Mouse (Mus musculus): ENCODE results near the gene Mrps25. TPM values are rescaled to one million over a fixed set of nuclear protein-coding genes. Genes with fewer than 3 reads are reported as not detected.

Gene Mrps25
- polyA plus RNA-seq (2015; fragmentation: Nextera tagmentation; extraction: Ambion mirVana), result 83.9 and 87.9 TPM in 2 replicates

- H3K4me3 ChIP-seq, result peak within 1 kb of the TSS; percentile 87
- H3K4me1 ChIP-seq, result peaks cover 10% of the 10 kb centered on the region
- ATAC-seq (ENCODE audit: borderline replicate concordance, extremely low read depth, low FRiP score, low TSS enrichment), result peak; percentile 93
- peak within 1 kb of the TSS; percentile 58; the same call in 1 of the 2 replicates for H3K27ac ChIP-seq
- no peaks in the 10 kb centered on the region for H3K27me3 ChIP-seq
- H3K9ac ChIP-seq, result peak within 1 kb of the TSS; percentile 75
- peaks cover 18% of the 10 kb centered on the region for H3K36me3 ChIP-seq
- H3K9me3 ChIP-seq, result no peaks in the 10 kb centered on the region
- H3K4me2 ChIP-seq, result peak within 1 kb of the TSS; percentile 64
- WGBS, result under 1% methylated on average over 42 of the region's 42 CpGs
These were observed at the start of gene Mrps25 for GRCm38 (mm10) chr6:92183621-92184131. Gene Mrps25, minus strand, starts transcription at chr6:92184033.

DNA sequence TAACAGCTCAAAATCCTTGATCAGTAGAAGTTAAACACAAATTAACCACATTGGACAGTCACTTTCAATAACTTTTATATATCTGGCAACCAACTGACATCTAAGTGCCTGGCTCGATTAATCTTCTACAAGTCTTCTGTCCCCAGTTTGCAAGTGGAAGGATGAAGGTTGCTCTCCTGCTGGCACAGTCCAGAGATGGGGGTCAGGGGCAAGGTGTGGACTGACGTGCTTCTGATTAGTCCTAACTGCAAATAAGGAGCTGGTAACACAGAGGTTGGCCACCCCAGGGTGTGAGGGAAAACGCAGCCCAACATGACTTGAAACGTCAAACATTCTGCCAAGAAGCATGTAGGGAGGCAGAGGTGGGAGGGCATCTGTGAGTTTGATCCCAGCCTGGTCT, 47.9 kb upstream of the Mrps25 start:
- H3K4me2 ChIP-seq, result no peak overlapping the region
- H3K9me3 ChIP-seq, result no peaks in the 10 kb centered on the region
- H3K27ac ChIP-seq, result no peak overlapping the region
- no peak for ATAC-seq (ENCODE audit: borderline replicate concordance, extremely low read depth, low FRiP score, low TSS enrichment)
- no peaks in the 10 kb centered on the region for H3K27me3 ChIP-seq
- H3K4me1 ChIP-seq, result no peaks in the 10 kb centered on the region
- H3K36me3 ChIP-seq, result no peaks in the 10 kb centered on the region
- H3K4me3 ChIP-seq, result no peak overlapping the region
- H3K9ac ChIP-seq, result no peak overlapping the region
- 35% methylated on average over 4 of the region's 4 CpGs for WGBS

DNA sequence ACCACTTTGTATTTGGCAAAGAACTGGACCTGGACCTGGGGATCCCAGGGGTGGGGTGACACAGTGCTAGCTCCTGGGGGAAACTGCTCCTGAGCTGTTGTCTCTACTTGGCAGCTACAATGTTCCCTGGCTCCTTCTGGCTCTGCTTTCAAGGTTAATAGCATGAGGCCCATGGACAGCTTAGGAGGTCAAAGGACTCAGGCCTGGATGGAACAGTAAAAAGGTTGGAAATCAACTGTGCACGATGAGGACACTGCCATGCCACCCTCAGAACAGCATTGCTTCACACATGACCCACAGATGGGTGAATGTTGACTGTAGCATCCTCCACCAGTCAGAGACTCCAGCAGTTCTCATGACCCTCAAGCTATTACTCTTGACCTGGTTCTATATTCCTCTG, 47.5 kb upstream of the Mrps25 start:
- WGBS, result 47% methylated on average over 1 of the region's 1 CpGs
- H3K27me3 ChIP-seq, result no peaks in the 10 kb centered on the region
- H3K27ac ChIP-seq, result no peak overlapping the region
- H3K9ac ChIP-seq, result no peak overlapping the region
- H3K4me1 ChIP-seq, result no peaks in the 10 kb centered on the region
- H3K36me3 ChIP-seq, result no peaks in the 10 kb centered on the region
- H3K4me2 ChIP-seq, result no peak overlapping the region
- ATAC-seq (ENCODE audit: borderline replicate concordance, extremely low read depth, low FRiP score, low TSS enrichment), result no peak
- no peak overlapping the region for H3K4me3 ChIP-seq
- no peaks in the 10 kb centered on the region for H3K9me3 ChIP-seq

DNA sequence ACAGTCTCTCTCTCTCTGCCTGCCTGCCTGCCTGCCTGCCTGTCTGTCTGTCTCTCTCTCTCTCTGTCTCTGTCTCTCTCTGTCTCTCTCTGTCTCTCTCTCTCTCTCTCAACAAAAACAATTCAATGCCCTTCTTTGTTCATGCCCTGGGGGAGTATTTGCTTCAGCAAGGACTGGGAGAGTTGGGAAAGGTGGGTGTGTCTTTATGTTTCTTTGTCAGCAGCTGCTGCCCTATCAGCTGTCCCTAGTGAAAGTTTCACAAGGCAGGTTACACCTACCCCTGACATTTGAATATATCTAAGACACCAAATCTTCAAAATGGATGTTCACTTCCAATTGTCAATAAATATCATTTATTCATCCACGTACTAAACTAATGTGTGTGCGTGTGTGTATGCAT, 45.8 kb upstream of the Mrps25 start:
- H3K4me2 ChIP-seq, result no peak overlapping the region
- H3K36me3 ChIP-seq, result no peaks in the 10 kb centered on the region
- H3K27me3 ChIP-seq, result no peaks in the 10 kb centered on the region
- ATAC-seq (ENCODE audit: borderline replicate concordance, extremely low read depth, low FRiP score, low TSS enrichment), result no peak
- no peaks in the 10 kb centered on the region for H3K9me3 ChIP-seq
- no peak overlapping the region for H3K27ac ChIP-seq
- H3K9ac ChIP-seq, result no peak overlapping the region
- no peaks in the 10 kb centered on the region for H3K4me1 ChIP-seq
- 78% methylated on average over 2 of the region's 2 CpGs for WGBS
- H3K4me3 ChIP-seq, result no peak overlapping the region

DNA sequence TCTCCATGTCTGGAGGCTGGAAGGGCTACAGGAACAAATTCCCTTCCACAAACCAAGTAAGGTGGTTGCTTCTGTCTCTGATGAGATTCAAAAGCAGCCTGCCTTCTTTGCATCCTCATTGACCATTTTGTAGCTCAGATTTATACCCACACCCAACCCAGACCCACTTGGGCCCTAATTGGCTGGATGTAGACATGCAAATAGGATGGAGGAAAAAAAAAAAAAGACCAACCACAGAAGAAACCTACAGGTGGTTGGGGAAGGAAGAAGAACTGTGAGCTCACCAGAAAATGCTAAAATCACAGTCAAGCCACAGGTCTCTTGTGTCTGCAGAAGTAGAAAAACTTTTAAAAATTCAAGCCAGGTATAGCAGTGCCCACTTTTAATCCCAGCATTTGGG, 45.3 kb upstream of the Mrps25 start:
- H3K27ac ChIP-seq, result no peak overlapping the region
- no peaks in the 10 kb centered on the region for H3K9me3 ChIP-seq
- H3K27me3 ChIP-seq, result no peaks in the 10 kb centered on the region
- no peak overlapping the region for H3K4me3 ChIP-seq
- no peak overlapping the region for H3K4me2 ChIP-seq
- no peak overlapping the region for H3K9ac ChIP-seq
- no peaks in the 10 kb centered on the region for H3K4me1 ChIP-seq
- ATAC-seq (ENCODE audit: borderline replicate concordance, extremely low read depth, low FRiP score, low TSS enrichment), result no peak
- no peaks in the 10 kb centered on the region for H3K36me3 ChIP-seq

DNA sequence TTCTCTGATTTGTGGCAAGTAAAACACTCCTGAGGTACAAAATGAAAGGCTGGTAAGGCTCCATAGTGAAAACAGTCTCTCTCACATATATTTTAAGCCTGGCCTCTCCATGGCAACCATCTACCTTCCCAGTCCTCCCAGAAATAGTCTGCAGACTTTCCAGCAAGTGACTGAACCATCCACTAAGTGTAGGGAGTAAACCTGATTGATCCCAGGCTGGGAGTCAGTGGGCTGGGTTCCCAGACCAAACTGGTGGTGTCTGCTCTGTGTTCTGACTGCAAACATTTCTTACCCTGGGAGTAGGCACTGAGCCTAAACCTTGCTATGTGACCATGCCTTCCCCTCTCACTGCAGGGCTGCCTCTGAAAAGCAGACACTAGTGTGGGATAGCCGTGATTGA, 41.1 kb upstream of the Mrps25 start:
- WGBS, result 68% methylated on average over 1 of the region's 1 CpGs
- H3K4me2 ChIP-seq, result no peak overlapping the region
- H3K4me3 ChIP-seq, result no peak overlapping the region
- H3K9ac ChIP-seq, result no peak overlapping the region
- H3K27me3 ChIP-seq, result no peaks in the 10 kb centered on the region
- H3K9me3 ChIP-seq, result no peaks in the 10 kb centered on the region
- no peak overlapping the region for H3K27ac ChIP-seq
- ATAC-seq (ENCODE audit: borderline replicate concordance, extremely low read depth, low FRiP score, low TSS enrichment), result no peak
- H3K4me1 ChIP-seq, result no peaks in the 10 kb centered on the region
- H3K36me3 ChIP-seq, result no peaks in the 10 kb centered on the region

DNA sequence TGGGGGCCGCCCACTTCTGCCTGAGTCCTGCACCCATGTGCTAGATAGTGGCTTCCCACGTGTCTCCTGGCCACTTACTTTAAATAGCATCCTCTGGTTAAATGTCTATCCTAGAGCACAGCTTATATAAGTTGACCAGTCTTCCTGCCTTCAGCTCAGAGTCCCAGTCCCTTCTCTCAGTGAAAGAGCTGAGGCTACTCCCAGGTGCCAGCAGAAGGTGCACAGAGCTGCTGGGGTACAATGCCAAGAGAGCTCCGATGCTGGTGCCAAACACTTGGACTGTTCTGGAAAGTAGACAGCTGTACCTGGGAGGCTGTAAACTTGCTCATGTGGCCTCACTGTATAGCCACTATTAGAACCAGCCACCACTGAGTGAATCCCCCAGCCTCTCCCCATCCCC, 38.2 kb upstream of the Mrps25 start:
- no peak overlapping the region for H3K9ac ChIP-seq
- 73% methylated on average over 3 of the region's 3 CpGs for WGBS
- H3K4me1 ChIP-seq, result no peaks in the 10 kb centered on the region
- H3K27ac ChIP-seq, result no peak overlapping the region
- no peak for ATAC-seq (ENCODE audit: borderline replicate concordance, extremely low read depth, low FRiP score, low TSS enrichment)
- no peak overlapping the region for H3K4me2 ChIP-seq
- no peaks in the 10 kb centered on the region for H3K36me3 ChIP-seq
- H3K27me3 ChIP-seq, result no peaks in the 10 kb centered on the region
- no peaks in the 10 kb centered on the region for H3K9me3 ChIP-seq
- no peak overlapping the region for H3K4me3 ChIP-seq

DNA sequence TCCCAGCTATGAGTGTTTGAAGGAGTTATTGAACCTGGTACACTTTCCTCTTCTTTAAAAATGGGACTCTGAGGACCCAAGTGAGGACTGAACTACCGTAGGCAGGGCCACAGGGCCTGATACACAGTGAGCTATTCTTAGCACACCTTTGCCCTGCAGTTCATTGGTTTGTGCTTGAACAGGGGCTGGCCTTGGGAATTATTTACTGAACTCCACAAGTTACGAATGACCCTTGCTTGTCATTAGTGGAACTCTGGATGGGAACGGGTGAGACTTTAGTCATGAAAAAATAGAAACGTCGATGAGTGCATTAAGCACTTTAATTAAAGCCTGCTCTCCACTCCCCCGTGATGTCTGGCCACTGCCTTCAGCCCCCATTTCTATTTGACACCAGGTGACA, 37.8 kb upstream of the Mrps25 start:
- Histone ChIP-seq H3K9ac (no peak overlapping the region), H3K9me3 (no peaks in the 10 kb centered on the region), H3K4me2 (no peak overlapping the region), H3K4me3 (no peak overlapping the region), H3K27me3 (no peaks in the 10 kb centered on the region), H3K4me1 (no peaks in the 10 kb centered on the region), H3K27ac (no peak overlapping the region), H3K36me3 (no peaks in the 10 kb centered on the region)
- WGBS, result 71% methylated on average over 6 of the region's 6 CpGs
- no peak for ATAC-seq (ENCODE audit: borderline replicate concordance, extremely low read depth, low FRiP score, low TSS enrichment)

- WGBS, result 39% methylated on average over 3 of the region's 3 CpGs
- Histone ChIP-seq H3K9ac (no peak overlapping the region), H3K4me2 (no peak overlapping the region), H3K4me3 (no peak overlapping the region), H3K4me1 (0 out of 2 replicates have a peak, but pooled peaks cover 3% of the 10 kb centered on the region), H3K27me3 (no peaks in the 10 kb centered on the region), H3K9me3 (no peaks in the 10 kb centered on the region), H3K36me3 (no peaks in the 10 kb centered on the region), H3K27ac (no peak overlapping the region)
- no peak for ATAC-seq (ENCODE audit: borderline replicate concordance, extremely low read depth, low FRiP score, low TSS enrichment)
These were observed 35.6 kb upstream of the Mrps25 start for GRCm38 (mm10) chr6:92219445-92219844.

GRCm38 (mm10) chr6:92214773-92215449, 31.1 kb upstream of the Mrps25 start, which contains the start of gene Rbsn:
Gene Rbsn, minus strand, starts transcription at chr6:92214925.
- peak within 1 kb of the TSS; percentile 84 for H3K9ac ChIP-seq
- H3K9me3 ChIP-seq, result no peaks in the 10 kb centered on the region
- no peaks in the 10 kb centered on the region for H3K27me3 ChIP-seq
- H3K4me3 ChIP-seq, result peak within 1 kb of the TSS; percentile 85
- peak; percentile 97 for ATAC-seq (ENCODE audit: borderline replicate concordance, extremely low read depth, low FRiP score, low TSS enrichment)
- WGBS, result 9% methylated on average over 35 of the region's 35 CpGs
- peaks cover 12% of the 10 kb centered on the region for H3K4me1 ChIP-seq
- H3K4me2 ChIP-seq, result peak within 1 kb of the TSS; percentile 84
- H3K27ac ChIP-seq, result peak within 1 kb of the TSS; percentile 18; the same call in 1 of the 2 replicates
- peaks cover 10% of the 10 kb centered on the region for H3K36me3 ChIP-seq

DNA sequence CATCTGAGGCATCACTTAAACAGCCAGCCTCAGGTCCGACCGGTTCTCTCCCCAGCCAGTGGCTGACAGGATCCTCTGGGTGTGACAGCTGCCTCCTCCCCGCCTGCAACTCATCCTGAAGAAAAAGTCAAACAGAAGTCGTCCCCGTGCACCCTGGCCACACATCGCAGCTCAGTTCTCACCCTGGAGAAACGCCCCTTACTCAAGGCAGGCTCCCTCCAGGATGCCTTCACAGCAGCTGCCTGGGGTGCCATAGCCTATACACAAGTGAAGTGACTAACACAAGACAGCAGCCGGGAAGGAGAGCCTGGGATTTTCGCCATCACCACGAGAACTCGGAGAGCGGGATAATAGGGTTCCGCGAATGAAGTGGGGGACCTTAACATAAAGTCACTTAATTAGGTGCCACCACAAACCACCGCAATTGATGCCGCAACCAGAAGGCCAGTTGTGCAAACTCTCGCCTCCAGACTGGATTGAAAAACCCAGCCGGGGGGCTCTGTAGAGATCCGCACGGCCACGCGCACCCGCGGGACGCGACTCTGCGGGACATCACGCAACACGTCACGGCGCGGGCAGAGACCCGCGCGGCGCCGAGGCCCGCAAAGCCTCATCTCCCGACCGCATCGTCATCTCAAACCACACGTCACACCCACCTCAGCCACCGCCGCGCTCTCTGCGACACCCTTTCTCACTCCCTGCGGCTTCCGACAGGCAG, 30.4 kb upstream of the Mrps25 start:
- H3K9me3 ChIP-seq, result no peaks in the 10 kb centered on the region
- peaks cover 17% of the 10 kb centered on the region for H3K36me3 ChIP-seq
- H3K9ac ChIP-seq, result peak overlapping the region; percentile 84
- peak; percentile 15; the same call in 1 of the 2 replicates for ATAC-seq (ENCODE audit: borderline replicate concordance, extremely low read depth, low FRiP score, low TSS enrichment)
- peaks cover 12% of the 10 kb centered on the region for H3K4me1 ChIP-seq
- H3K27me3 ChIP-seq, result no peaks in the 10 kb centered on the region
- peak overlapping the region; percentile 18; the same call in 1 of the 2 replicates for H3K27ac ChIP-seq
- under 1% methylated on average over 48 of the region's 48 CpGs for WGBS
- peak overlapping the region; percentile 85 for H3K4me3 ChIP-seq
- H3K4me2 ChIP-seq, result peak overlapping the region; percentile 84

DNA sequence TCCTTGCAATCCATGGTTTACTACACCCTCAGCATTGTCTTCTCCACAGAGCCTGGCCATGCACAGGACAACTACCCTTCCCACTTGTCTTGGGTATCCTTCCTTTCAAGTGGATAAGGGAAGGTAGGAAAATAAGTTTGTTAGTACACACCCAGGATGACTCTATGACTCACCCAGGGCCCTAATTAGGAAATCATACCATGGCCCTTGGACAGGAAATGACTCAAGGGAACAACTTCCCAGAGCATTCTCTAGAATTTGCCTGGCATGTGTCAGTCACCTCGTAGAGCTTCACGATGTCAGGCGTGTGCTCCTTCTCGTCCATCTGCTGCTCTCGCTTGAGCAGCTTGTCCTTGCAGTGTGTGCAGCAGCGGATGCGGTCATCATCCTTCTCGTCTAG, 15.6 kb upstream of the Mrps25 start:
- Histone ChIP-seq H3K27ac (no peak overlapping the region), H3K36me3 (peaks cover 56% of the 10 kb centered on the region)
- ATAC-seq (ENCODE audit: borderline replicate concordance, extremely low read depth, low FRiP score, low TSS enrichment), result no peak

More for the DNA sequence above, 15.6 kb upstream of the Mrps25 start:
- H3K4me3 ChIP-seq, result no peak overlapping the region
- no peak overlapping the region for H3K9ac ChIP-seq
- H3K4me2 ChIP-seq, result no peak overlapping the region
- H3K4me1 ChIP-seq, result no peaks in the 10 kb centered on the region
- no peaks in the 10 kb centered on the region for H3K9me3 ChIP-seq
- no peaks in the 10 kb centered on the region for H3K27me3 ChIP-seq
- 95% methylated on average over 8 of the region's 8 CpGs for WGBS

Data from lung, embryonic 15.5 days (tissue).